Mouse (Mus musculus): Measurements from ENCODE around the gene 9830107B12Rik. TPM values are rescaled to one million over a fixed set of nuclear protein-coding genes. Genes with fewer than 3 reads are reported as not detected.

Gene 9830107B12Rik
- polyA plus RNA-seq, 1 experiment from 2014 or later = 0.12 TPM

GRCm38 (mm10) chr17:48120456-48120855 lies 25.6 kb downstream of the 9830107B12Rik start:
- DNase-seq (ENCODE audit: low spot score) (no peak), ATAC-seq (no peak)
- no peaks in the 10 kb centered on the region for H3K36me3 ChIP-seq (ENCODE audit: insufficient read depth, low read length)
- H3K9ac ChIP-seq (replicated peaks; ENCODE audit: low read depth) = no peak overlapping the region
- no peaks in the 10 kb centered on the region for H3K27me3 ChIP-seq (replicated peaks; ENCODE audit: insufficient read depth, low read length)
- no peaks in the 10 kb centered on the region for H3K4me1 ChIP-seq (ENCODE audit: insufficient read depth, low read depth, low read length)
- 91% methylated on average over 20 of the region's 20 CpGs for WGBS
- H3K4me2 ChIP-seq (replicated peaks; ENCODE audit: low read depth, low read length) = no peak overlapping the region
- H3K27ac ChIP-seq (ENCODE audit: low read length) = no peak overlapping the region
- no peak overlapping the region for H3K4me3 ChIP-seq (ENCODE audit: low read depth, low read length)
- H3K9me3 ChIP-seq (ENCODE audit: low read length) = no peaks in the 10 kb centered on the region
- no peak for TF ChIP-seq EP300 (IDR thresholded peaks at IDR 0.05)

GRCm38 (mm10) chr17:48119656-48120055 lies 26.4 kb downstream of the 9830107B12Rik start:
- Histone ChIP-seq H3K9me3 (ENCODE audit: low read length) (no peaks in the 10 kb centered on the region), H3K4me1 (ENCODE audit: insufficient read depth, low read depth, low read length) (no peaks in the 10 kb centered on the region), H3K9ac (replicated peaks; ENCODE audit: low read depth) (no peak overlapping the region), H3K4me3 (ENCODE audit: low read depth, low read length) (no peak overlapping the region), H3K27ac (ENCODE audit: low read length) (no peak overlapping the region), H3K4me2 (replicated peaks; ENCODE audit: low read depth, low read length) (no peak overlapping the region), H3K36me3 (ENCODE audit: insufficient read depth, low read length) (no peaks in the 10 kb centered on the region), H3K27me3 (replicated peaks; ENCODE audit: insufficient read depth, low read length) (no peaks in the 10 kb centered on the region)
- DNase-seq (ENCODE audit: low spot score) (peak; percentile 67), ATAC-seq (peak; percentile 48; the same call in 1 of the 2 replicates)
- TF ChIP-seq CTCF (IDR thresholded peaks at IDR 0.05) (peak; percentile 90), EP300 (IDR thresholded peaks at IDR 0.05) (no peak)
- 29% methylated on average over 3 of the region's 3 CpGs for WGBS

- Histone ChIP-seq H3K9me3 (ENCODE audit: low read length) (no peaks in the 10 kb centered on the region), H3K9ac (replicated peaks; ENCODE audit: low read depth) (no peak overlapping the region), H3K27me3 (replicated peaks; ENCODE audit: insufficient read depth, low read length) (no peaks in the 10 kb centered on the region), H3K4me2 (replicated peaks; ENCODE audit: low read depth, low read length) (no peak overlapping the region), H3K36me3 (ENCODE audit: insufficient read depth, low read length) (no peaks in the 10 kb centered on the region), H3K27ac (ENCODE audit: low read length) (no peak overlapping the region), H3K4me1 (ENCODE audit: insufficient read depth, low read depth, low read length) (no peaks in the 10 kb centered on the region), H3K4me3 (ENCODE audit: low read depth, low read length) (no peak overlapping the region)
- no peak for TF ChIP-seq CTCF (IDR thresholded peaks at IDR 0.05)
- TF ChIP-seq EP300 (IDR thresholded peaks at IDR 0.05) = no peak
- ATAC-seq = no peak
- WGBS = 52% methylated on average over 1 of the region's 1 CpGs
- peak; percentile 31 for DNase-seq (ENCODE audit: low spot score)
Observed at GRCm38 (mm10) chr17:48118570-48118969, 27.5 kb downstream of the 9830107B12Rik start.

GRCm38 (mm10) chr17:48110547-48111287 lies 35.4 kb downstream of the 9830107B12Rik start:
- DNase-seq (ENCODE audit: low spot score) (peak; percentile 17), ATAC-seq (no peak)
- Histone ChIP-seq H3K4me3 (ENCODE audit: low read depth, low read length) (no peak overlapping the region), H3K9ac (replicated peaks; ENCODE audit: low read depth) (no peak overlapping the region), H3K4me1 (ENCODE audit: insufficient read depth, low read depth, low read length) (no peaks in the 10 kb centered on the region), H3K4me2 (replicated peaks; ENCODE audit: low read depth, low read length) (no peak overlapping the region), H3K9me3 (ENCODE audit: low read length) (no peaks in the 10 kb centered on the region), H3K27ac (ENCODE audit: low read length) (no peak overlapping the region), H3K27me3 (replicated peaks; ENCODE audit: insufficient read depth, low read length) (no peaks in the 10 kb centered on the region), H3K36me3 (ENCODE audit: insufficient read depth, low read length) (no peaks in the 10 kb centered on the region)
- WGBS = 46% methylated on average over 8 of the region's 8 CpGs
- peak; percentile 72 for TF ChIP-seq CTCF (IDR thresholded peaks at IDR 0.05)
- no peak for TF ChIP-seq EP300 (IDR thresholded peaks at IDR 0.05)

GRCm38 (mm10) chr17:48108520-48108919 lies 37.5 kb downstream of the 9830107B12Rik start:
- no peak for DNase-seq (ENCODE audit: low spot score)
- TF ChIP-seq EP300 (IDR thresholded peaks at IDR 0.05) (no peak), CTCF (IDR thresholded peaks at IDR 0.05) (no peak)
- Histone ChIP-seq H3K9me3 (ENCODE audit: low read length) (no peaks in the 10 kb centered on the region), H3K9ac (replicated peaks; ENCODE audit: low read depth) (no peak overlapping the region), H3K27me3 (replicated peaks; ENCODE audit: insufficient read depth, low read length) (no peaks in the 10 kb centered on the region), H3K27ac (ENCODE audit: low read length) (no peak overlapping the region), H3K4me2 (replicated peaks; ENCODE audit: low read depth, low read length) (no peak overlapping the region), H3K4me1 (ENCODE audit: insufficient read depth, low read depth, low read length) (no peaks in the 10 kb centered on the region), H3K4me3 (ENCODE audit: low read depth, low read length) (no peak overlapping the region), H3K36me3 (ENCODE audit: insufficient read depth, low read length) (no peaks in the 10 kb centered on the region)
- WGBS = 79% methylated on average over 3 of the region's 3 CpGs
- ATAC-seq = no peak

GRCm38 (mm10) chr17:48107862-48108261 lies 38.2 kb downstream of the 9830107B12Rik start:
- no peak overlapping the region for H3K4me2 ChIP-seq (replicated peaks; ENCODE audit: low read depth, low read length)
- WGBS = 45% methylated on average over 6 of the region's 6 CpGs
- no peak overlapping the region for H3K27ac ChIP-seq (ENCODE audit: low read length)
- H3K4me3 ChIP-seq (ENCODE audit: low read depth, low read length) = no peak overlapping the region
- TF ChIP-seq CTCF (IDR thresholded peaks at IDR 0.05) = no peak
- no peak for TF ChIP-seq EP300 (IDR thresholded peaks at IDR 0.05)
- ATAC-seq (no peak), DNase-seq (ENCODE audit: low spot score) (no peak)
- no peaks in the 10 kb centered on the region for H3K36me3 ChIP-seq (ENCODE audit: insufficient read depth, low read length)
- H3K9ac ChIP-seq (replicated peaks; ENCODE audit: low read depth) = no peak overlapping the region
- no peaks in the 10 kb centered on the region for H3K27me3 ChIP-seq (replicated peaks; ENCODE audit: insufficient read depth, low read length)
- no peaks in the 10 kb centered on the region for H3K9me3 ChIP-seq (ENCODE audit: low read length)
- no peaks in the 10 kb centered on the region for H3K4me1 ChIP-seq (ENCODE audit: insufficient read depth, low read depth, low read length)

Data from lung, postnatal 0 days (tissue).